23 mouse cellular contexts compared by ENCODE assay signal in the genomic region with DNA sequence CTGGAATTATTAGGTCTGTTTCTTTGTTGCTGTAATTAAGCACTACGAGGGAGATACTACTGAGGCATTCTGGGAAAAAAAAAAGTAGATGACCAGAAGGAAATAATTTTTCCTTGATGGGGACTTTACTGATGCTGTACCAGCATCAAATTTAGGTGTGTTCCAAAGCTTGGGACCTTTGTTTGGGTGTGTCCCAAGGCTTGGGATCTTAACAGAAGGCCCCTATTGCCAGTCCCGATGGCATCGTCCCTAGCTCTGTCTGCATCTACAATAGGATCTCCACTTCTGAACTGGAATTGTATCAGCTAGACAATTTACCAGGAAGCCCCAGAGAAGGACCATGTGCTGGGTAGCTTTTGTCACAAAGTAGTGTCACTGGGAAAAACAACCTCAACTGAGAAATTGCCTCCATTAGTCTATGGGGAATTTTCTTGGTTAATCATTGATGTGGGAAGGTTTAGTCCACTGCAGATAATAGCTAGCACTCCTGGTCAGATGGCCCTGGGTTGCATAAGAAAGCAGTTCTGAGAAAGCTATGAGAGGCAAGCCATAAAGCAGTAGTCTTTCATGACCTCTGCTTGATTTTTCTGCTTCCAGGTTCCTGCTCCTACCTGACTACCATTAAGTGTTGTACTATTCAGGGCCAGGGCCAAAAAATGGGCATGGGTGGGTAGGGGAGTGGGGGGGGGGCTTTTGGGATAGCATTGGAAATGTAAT.
DNase-seq lines count a peak whose midpoint lies in the region; ATAC-seq and TF ChIP-seq lines count a peak whose summit lies in the region.
"Had no signal": no experiment of that assay in that cellular context is flagged by ENCODE, and none has a peak within 500 bp of the region (broad histone marks: within the 10 kb centered on the region; RNA-seq: fewer than 3 reads in every experiment).

No protein-coding gene starts in this region.

- H3K9me3 ChIP-seq in intestine, embryonic 15.5 days = no peaks in the 10 kb centered on the region
- H3K9me3 ChIP-seq in intestine, postnatal 0 days (ENCODE audit: control insufficient read depth) = no peaks in the 10 kb centered on the region
- no peaks in the 10 kb centered on the region for H3K9me3 ChIP-seq in hindbrain, embryonic 11.5 days (ENCODE audit: control insufficient read depth, low read length)
- H3K9me3 ChIP-seq: embryonic facial prominence, embryonic 13.5 days; embryonic facial prominence, embryonic 15.5 days; forebrain, embryonic 10.5 days; forebrain, embryonic 12.5 days had no signal

- no peak overlapping the region for H3K9ac ChIP-seq in intestine, embryonic 15.5 days
- no peak overlapping the region for H3K9ac ChIP-seq in intestine, postnatal 0 days (ENCODE audit: low read depth, low read length)
- H3K9ac ChIP-seq in hindbrain, embryonic 11.5 days (ENCODE audit: low read depth, low read length) = no peak overlapping the region
- H3K9ac ChIP-seq: embryonic facial prominence, embryonic 13.5 days; embryonic facial prominence, embryonic 15.5 days; forebrain, embryonic 12.5 days had no signal

- no peaks in the 10 kb centered on the region for H3K4me1 ChIP-seq in intestine, embryonic 15.5 days (replicated peaks)
- H3K4me1 ChIP-seq in intestine, postnatal 0 days (replicated peaks; ENCODE audit: control insufficient read depth, insufficient read depth, low read length) = no peaks in the 10 kb centered on the region
- H3K4me1 ChIP-seq in hindbrain, embryonic 11.5 days (replicated peaks; ENCODE audit: control insufficient read depth, insufficient read depth, low read length) = no peaks in the 10 kb centered on the region
- H3K4me1 ChIP-seq: embryonic facial prominence, embryonic 13.5 days; embryonic facial prominence, embryonic 15.5 days had no signal

- TF ChIP-seq CTCF in layer of hippocampus, adult 2 months (conservative IDR thresholded peaks at IDR 0.05) = no peak
- TF ChIP-seq CTCF in intestine, postnatal 0 days (IDR thresholded peaks at IDR 0.05; ENCODE audit: low read depth) = no peak

- no peaks in the 10 kb centered on the region for H3K36me3 ChIP-seq in intestine, embryonic 15.5 days
- no peaks in the 10 kb centered on the region for H3K36me3 ChIP-seq in intestine, postnatal 0 days (ENCODE audit: control insufficient read depth, insufficient read depth)
- no peaks in the 10 kb centered on the region for H3K36me3 ChIP-seq in hindbrain, embryonic 11.5 days (ENCODE audit: control insufficient read depth, insufficient read depth, low read length)
- H3K36me3 ChIP-seq: embryonic facial prominence, embryonic 13.5 days; embryonic facial prominence, embryonic 15.5 days; forebrain, embryonic 10.5 days; forebrain, embryonic 12.5 days had no signal

- peak; percentile 96 for ATAC-seq in intestine, embryonic 15.5 days
- peak; percentile 98 for ATAC-seq in intestine, postnatal 0 days
- no peak for ATAC-seq in megakaryocyte-erythroid progenitor cell, adult 5-6 weeks (replicated peaks; ENCODE audit: low FRiP score, low TSS enrichment, poor library complexity, severe bottlenecking)
- ATAC-seq in hindbrain, embryonic 11.5 days (ENCODE audit: low FRiP score) = no peak
- ATAC-seq in frontal cortex, adult (ENCODE audit: low TSS enrichment) = no peak

- H3K4me3 ChIP-seq in layer of hippocampus, adult 2 months = no peak overlapping the region
- no peak overlapping the region for H3K4me3 ChIP-seq in intestine, embryonic 15.5 days (replicated peaks)
- H3K4me3 ChIP-seq in intestine, postnatal 0 days (ENCODE audit: low read depth, low read length) = no peak overlapping the region
- H3K4me3 ChIP-seq in hindbrain, embryonic 11.5 days (ENCODE audit: low read depth, low read length) = no peak overlapping the region
- H3K4me3 ChIP-seq: embryonic facial prominence, embryonic 13.5 days; embryonic facial prominence, embryonic 15.5 days; erythroblast, embryonic 14.5 days; forebrain, embryonic 10.5 days; forebrain, embryonic 12.5 days had no signal

- DNase-seq in layer of hippocampus, adult 2 months (ENCODE audit: low spot score in 2 of 2) = no peak
- no peak for DNase-seq in layer of hippocampus, adult 11-12 months (ENCODE audit: low spot score)
- DNase-seq in ZHBTc4 (ENCODE audit: low read depth, low spot score) = peak; percentile 5
- no peak for DNase-seq in hindbrain, embryonic 11.5 days (ENCODE audit: low spot score)
- DNase-seq: adrenal gland, adult 2 months; adrenal gland, postnatal 10 days; adrenal gland, postnatal 25 days; cerebellum, adult 11 months; cerebellum, adult 18-20 months; cerebellum, adult 8-10 months; cerebellum, adult 9-11 months; cerebellum, postnatal 14 days; cerebellum, postnatal 36 days; embryo, embryonic 11 days had no signal

- no peaks in the 10 kb centered on the region for H3K27me3 ChIP-seq in intestine, embryonic 15.5 days (replicated peaks)
- no peaks in the 10 kb centered on the region for H3K27me3 ChIP-seq in intestine, postnatal 0 days (replicated peaks; ENCODE audit: control insufficient read depth, insufficient read depth, low read length)
- H3K27me3 ChIP-seq in hindbrain, embryonic 11.5 days (ENCODE audit: control insufficient read depth, insufficient read depth, low read length) = no peaks in the 10 kb centered on the region
- H3K27me3 ChIP-seq: embryonic facial prominence, embryonic 13.5 days; embryonic facial prominence, embryonic 15.5 days; forebrain, embryonic 12.5 days had no signal

- H3K4me2 ChIP-seq in intestine, embryonic 15.5 days (replicated peaks) = no peak overlapping the region
- H3K4me2 ChIP-seq in intestine, postnatal 0 days (replicated peaks; ENCODE audit: low read depth) = no peak overlapping the region
- no peak overlapping the region for H3K4me2 ChIP-seq in hindbrain, embryonic 11.5 days (replicated peaks; ENCODE audit: low read depth, low read length)
- H3K4me2 ChIP-seq: embryonic facial prominence, embryonic 13.5 days; embryonic facial prominence, embryonic 15.5 days; forebrain, embryonic 12.5 days had no signal

- 84% methylated on average over 3 of the region's 3 CpGs for WGBS in intestine, embryonic 15.5 days
- 48% methylated on average over 3 of the region's 3 CpGs for WGBS in intestine, postnatal 0 days
- 83% methylated on average over 3 of the region's 3 CpGs for WGBS in hindbrain, embryonic 11.5 days

- H3K27ac ChIP-seq in layer of hippocampus, adult 2 months = peak overlapping the region; percentile 83
- no peak overlapping the region for H3K27ac ChIP-seq in intestine, embryonic 15.5 days
- H3K27ac ChIP-seq in intestine, postnatal 0 days (ENCODE audit: low read depth, low read length) = no peak overlapping the region
- no peak overlapping the region for H3K27ac ChIP-seq in hindbrain, embryonic 11.5 days (ENCODE audit: low read depth, low read length)
- H3K27ac ChIP-seq: embryonic facial prominence, embryonic 13.5 days; embryonic facial prominence, embryonic 15.5 days; forebrain, embryonic 10.5 days; forebrain, embryonic 12.5 days had no signal

Comparison
In these comparisons a context has a peak if more than half of its experiments do, and no peak if none do; other contexts are left out.
1. ATAC-seq: peak in intestine, embryonic 15.5 days (single experiment) and intestine, postnatal 0 days (single experiment); none in megakaryocyte-erythroid progenitor cell, adult 5-6 weeks (single experiment), hindbrain, embryonic 11.5 days (single experiment) and frontal cortex, adult (single experiment).